Mouse (Mus musculus): Measurements from ENCODE around the gene Specc1.

Specc1 gene

GRCm38 (mm10) chr11:62247759-62248400, 291.3 kb downstream of the Specc1 start:
- CTCF ChIA-PET, result interaction anchor here (0.6 kb wide), 1 partner anchor 58 kb away, joined by 3 read pairs; no protein-coding TSS in a partner anchor

GRCm38 (mm10) chr11:62248401-62249244, 292.1 kb downstream of the Specc1 start, which contains the start of gene Adora2b:
TSS of gene Adora2b (plus strand) at chr11:62248984.
- CTCF ChIA-PET, result no interaction called here

- CTCF ChIA-PET, result interaction anchor here (0.5 kb wide), 1 partner anchor 115 kb away, joined by 4 read pairs; no protein-coding TSS in a partner anchor
Observed at GRCm38 (mm10) chr11:62249266-62250037, 292.9 kb downstream of the Specc1 start.

- CTCF ChIA-PET, result no interaction called here
Observed at GRCm38 (mm10) chr11:62251047-62251446, 294.5 kb downstream of the Specc1 start.

- CTCF ChIA-PET, result no interaction called here
Observed at GRCm38 (mm10) chr11:62253380-62253779, 296.8 kb downstream of the Specc1 start.

- CTCF ChIA-PET, result no interaction called here
Observed at GRCm38 (mm10) chr11:62259214-62259613, 302.7 kb downstream of the Specc1 start.

- CTCF ChIA-PET, result no interaction called here
Observed at GRCm38 (mm10) chr11:62263599-62263998, 307.0 kb downstream of the Specc1 start.

- CTCF ChIA-PET, result no interaction called here
Observed at GRCm38 (mm10) chr11:62264018-62264417, 307.5 kb downstream of the Specc1 start.

- CTCF ChIA-PET, result no interaction called here
Observed at GRCm38 (mm10) chr11:62265642-62266041, 309.1 kb downstream of the Specc1 start.

- CTCF ChIA-PET, result no interaction called here
Observed at GRCm38 (mm10) chr11:62266466-62267214, 310.1 kb downstream of the Specc1 start.

GRCm38 (mm10) chr11:62268381-62268780, 311.8 kb downstream of the Specc1 start:
- CTCF ChIA-PET, result no interaction called here

- CTCF ChIA-PET, result no interaction called here
Observed at GRCm38 (mm10) chr11:62269097-62269496, 312.5 kb downstream of the Specc1 start.

- CTCF ChIA-PET, result no interaction called here
Observed at GRCm38 (mm10) chr11:62270851-62271250, 314.3 kb downstream of the Specc1 start.

Data from spleen, embryonic (tissue).